In the genomic region with DNA sequence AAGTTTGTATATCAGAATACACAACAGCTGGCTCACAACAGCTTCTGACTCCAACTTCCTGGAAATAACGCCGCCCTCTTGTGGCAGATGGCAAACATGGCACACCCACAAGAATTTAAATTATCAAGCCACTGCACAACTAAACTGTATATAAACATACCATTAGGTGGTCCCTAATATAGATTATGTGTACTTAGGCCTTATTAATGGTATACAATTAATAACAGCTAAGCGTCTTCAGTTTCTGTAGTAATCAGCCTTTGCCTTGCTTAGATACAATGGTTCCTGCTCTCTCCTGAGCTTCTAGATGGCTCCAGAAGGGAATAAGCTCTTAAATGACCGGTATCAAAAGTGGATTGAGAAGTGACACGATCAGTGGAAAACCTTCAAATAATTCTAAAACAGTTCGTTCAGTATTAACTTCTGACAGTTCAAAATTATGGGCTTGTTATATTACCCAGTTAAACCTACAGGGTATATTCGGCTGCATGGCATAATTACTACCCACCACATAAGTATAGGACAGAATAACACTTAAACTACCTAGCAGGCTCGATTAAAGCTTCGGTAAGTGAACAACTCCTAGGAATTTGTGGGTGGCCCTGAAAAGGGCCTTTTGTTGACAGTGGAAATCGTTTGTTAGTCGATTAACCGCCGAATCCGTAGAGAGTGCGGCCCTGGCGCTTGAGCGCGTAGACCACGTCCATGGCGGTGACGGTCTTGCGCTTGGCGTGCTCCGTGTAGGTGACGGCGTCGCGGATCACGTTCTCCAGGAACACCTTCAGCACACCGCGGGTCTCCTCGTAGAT, we compare ENCODE assay signal across 8 mouse cellular contexts. TPM values are rescaled to one million over a fixed set of nuclear protein-coding genes. Genes with fewer than 3 reads are reported as not detected.
DNase-seq lines count a peak whose midpoint lies in the region; ATAC-seq and TF ChIP-seq lines count a peak whose summit lies in the region.

No protein-coding gene starts in this region.

- TF ChIP-seq POLR2A in brain, embryonic 14.5 days (IDR thresholded peaks at IDR 0.05; ENCODE audit: borderline replicate concordance, extremely low read depth, insufficient read depth, insufficient read length, poor library complexity, severe bottlenecking): no peak
- no peak for TF ChIP-seq POLR2A in kidney, adult 2 months (IDR thresholded peaks at IDR 0.05; ENCODE audit: low read depth, low read length)

- no peaks in the 10 kb centered on the region for H3K36me3 ChIP-seq in kidney, adult 2 months (ENCODE audit: control insufficient read depth, insufficient read depth, low read length)
- no peaks in the 10 kb centered on the region for H3K36me3 ChIP-seq in neural tube, embryonic 12.5 days

- peak overlapping the region; percentile 86 for H3K27ac ChIP-seq in layer of hippocampus, adult 2 months
- peak overlapping the region; percentile 15; the same call in 1 of the 2 replicates for H3K27ac ChIP-seq in kidney, adult 2 months (ENCODE audit: insufficient read depth, low read depth, low read length)
- H3K27ac ChIP-seq in neural tube, embryonic 12.5 days: peak overlapping the region; percentile 70

- peak overlapping the region; percentile 77 for H3K4me2 ChIP-seq in neural tube, embryonic 12.5 days (replicated peaks)

- under 1% methylated on average over 30 of the region's 32 CpGs for WGBS in kidney, adult 2 months
- under 1% methylated on average over 24 of the region's 32 CpGs for WGBS in neural tube, embryonic 12.5 days

- H3K4me1 ChIP-seq in kidney, adult 2 months (ENCODE audit: control insufficient read depth, insufficient read depth, low read length): peaks cover 13% of the 10 kb centered on the region; the same call in 1 of the 2 replicates
- H3K4me1 ChIP-seq in neural tube, embryonic 12.5 days: peaks cover 6% of the 10 kb centered on the region; the same call in 1 of the 2 replicates

- TF ChIP-seq CTCF in layer of hippocampus, adult 2 months (conservative IDR thresholded peaks at IDR 0.05): peak; percentile 85
- peak; percentile 71 for TF ChIP-seq CTCF in brain, embryonic 14.5 days (IDR thresholded peaks at IDR 0.05; ENCODE audit: borderline replicate concordance, extremely low read depth, insufficient read depth, insufficient read length)
- TF ChIP-seq CTCF in kidney, adult 2 months (conservative IDR thresholded peaks at IDR 0.05; ENCODE audit: insufficient read depth, insufficient read length, low read depth, low read length): peak; percentile 73

- H3K9me3 ChIP-seq in neural tube, embryonic 12.5 days: no peaks in the 10 kb centered on the region

- H3K27me3 ChIP-seq in kidney, adult 2 months (replicated peaks; ENCODE audit: control insufficient read depth, insufficient read depth, low read length): no peaks in the 10 kb centered on the region
- no peaks in the 10 kb centered on the region for H3K27me3 ChIP-seq in neural tube, embryonic 12.5 days (replicated peaks)

- peak in 1 of 2 experiments; percentile 57 for DNase-seq in layer of hippocampus, adult 2 months (ENCODE audit: low spot score in 2 of 2)
- no peak for DNase-seq in layer of hippocampus, adult 8-10 months (ENCODE audit: low spot score in 2 of 2)
- DNase-seq in brain, embryonic 14.5 days (ENCODE audit: low read depth): peak; percentile 87
- DNase-seq in kidney, adult 2 months: peak; percentile 67
- peak; percentile 59 to 63 for DNase-seq in lung, adult 18-20 months
- peak; percentile 56 to 73 for DNase-seq in thymus, postnatal 36 days

- peak overlapping the region; percentile 63 for H3K4me3 ChIP-seq in layer of hippocampus, adult 2 months
- peak overlapping the region; percentile 51 for H3K4me3 ChIP-seq in kidney, adult 2 months (ENCODE audit: insufficient read depth, low read depth, low read length)
- H3K4me3 ChIP-seq in neural tube, embryonic 12.5 days: peak overlapping the region; percentile 41

- peak overlapping the region; percentile 54 for H3K9ac ChIP-seq in neural tube, embryonic 12.5 days

- ATAC-seq in granulocyte monocyte progenitor cell, adult 5-6 weeks (replicated peaks; ENCODE audit: poor library complexity, severe bottlenecking): peak; percentile 27
- peak; percentile 82 for ATAC-seq in neural tube, embryonic 12.5 days (ENCODE audit: low FRiP score, low read depth)

RNA-seq across cellular contexts. Expression of gene Hist1h4c, which starts 0.6 kb away (rescaled TPM):
- total RNA-seq in layer of hippocampus, adult 2 months (2021): 100 to 1,000 TPM; 108 to 115 TPM
- 10 to 100 TPM; 71.6 to 90.3 (median 85.0) TPM for total RNA-seq in layer of hippocampus, adult 8-10 months (2022)
- 4.6 and 11.6 TPM in 2 replicates for polyA plus RNA-seq in brain, embryonic 14.5 days (2012; rRNA removed)
- 14.3 and 82.6 TPM in 2 replicates for total RNA-seq in granulocyte monocyte progenitor cell, adult 5-6 weeks (2014; fragmentation: Nextera tagmentation)
- 308 and 366 TPM in 2 replicates for total RNA-seq in granulocyte monocyte progenitor cell, adult 5-6 weeks (2017)
- polyA plus RNA-seq in kidney, adult 2 months (2012; rRNA removed): 9.4 and 10.3 TPM in 2 replicates
- polyA plus RNA-seq in neural tube, embryonic 12.5 days (2016; fragmentation: Nextera tagmentation; extraction: Ambion mirVana): 5.1 and 7.8 TPM in 2 replicates

RNA-seq across cellular contexts. Expression of gene Hist1h1t, which starts 2.1 kb away (rescaled TPM):
- total RNA-seq in layer of hippocampus, adult 2 months (2021): not detected
- under 1 TPM in 1 of 4 experiments, not detected in 3; 0.50 TPM for total RNA-seq in layer of hippocampus, adult 8-10 months (2022)
- polyA plus RNA-seq in brain, embryonic 14.5 days (2012; rRNA removed): 0.08 TPM in 1 of 2 replicates, not detected in the other
- not detected in 2 replicates for total RNA-seq in granulocyte monocyte progenitor cell, adult 5-6 weeks (2014; fragmentation: Nextera tagmentation)
- total RNA-seq in granulocyte monocyte progenitor cell, adult 5-6 weeks (2017): 1.0 TPM in 1 of 2 replicates, not detected in the other
- polyA plus RNA-seq in kidney, adult 2 months (2012; rRNA removed): not detected in 2 replicates
- 0.23 TPM in 1 of 2 replicates, not detected in the other for polyA plus RNA-seq in neural tube, embryonic 12.5 days (2016; fragmentation: Nextera tagmentation; extraction: Ambion mirVana)

RNA-seq across cellular contexts. Expression of gene Hfe, which starts 13.0 kb away (rescaled TPM):
- total RNA-seq in layer of hippocampus, adult 2 months (2021): 1 to 10 TPM; 3.2 to 3.6 TPM
- total RNA-seq in layer of hippocampus, adult 8-10 months (2022): 1 to 10 TPM; 3.9 to 9.4 (median 7.0) TPM
- polyA plus RNA-seq in brain, embryonic 14.5 days (2012; rRNA removed): 1.7 and 2.3 TPM in 2 replicates
- total RNA-seq in granulocyte monocyte progenitor cell, adult 5-6 weeks (2014; fragmentation: Nextera tagmentation): 7.9 and 19.9 TPM in 2 replicates
- 7.6 and 9.7 TPM in 2 replicates for total RNA-seq in granulocyte monocyte progenitor cell, adult 5-6 weeks (2017)
- 21.2 and 21.4 TPM in 2 replicates for polyA plus RNA-seq in kidney, adult 2 months (2012; rRNA removed)
- 3.9 TPM in 2 replicates for polyA plus RNA-seq in neural tube, embryonic 12.5 days (2016; fragmentation: Nextera tagmentation; extraction: Ambion mirVana)

RNA-seq across cellular contexts. Expression of gene Hist1h2bc, which starts 13.7 kb away (rescaled TPM):
- 10 to 100 TPM; 45.1 to 50.2 TPM for total RNA-seq in layer of hippocampus, adult 2 months (2021)
- total RNA-seq in layer of hippocampus, adult 8-10 months (2022): 10 to 100 TPM; 33.4 to 55.2 (median 44.8) TPM
- polyA plus RNA-seq in brain, embryonic 14.5 days (2012; rRNA removed): 32.0 and 48.5 TPM in 2 replicates
- total RNA-seq in granulocyte monocyte progenitor cell, adult 5-6 weeks (2014; fragmentation: Nextera tagmentation): 57.7 and 70.7 TPM in 2 replicates
- total RNA-seq in granulocyte monocyte progenitor cell, adult 5-6 weeks (2017): 274 and 374 TPM in 2 replicates
- polyA plus RNA-seq in kidney, adult 2 months (2012; rRNA removed): 473 and 571 TPM in 2 replicates
- 28.0 and 29.4 TPM in 2 replicates for polyA plus RNA-seq in neural tube, embryonic 12.5 days (2016; fragmentation: Nextera tagmentation; extraction: Ambion mirVana)

RNA-seq across cellular contexts. Expression of gene Hist1h2ac, which starts 13.9 kb away (rescaled TPM):
- total RNA-seq in layer of hippocampus, adult 2 months (2021): 1 to 10 TPM; 2.9 to 4.0 TPM
- 1 to 10 TPM; 1.4 to 3.1 (median 2.7) TPM for total RNA-seq in layer of hippocampus, adult 8-10 months (2022)
- polyA plus RNA-seq in brain, embryonic 14.5 days (2012; rRNA removed): 1.7 and 1.8 TPM in 2 replicates
- total RNA-seq in granulocyte monocyte progenitor cell, adult 5-6 weeks (2014; fragmentation: Nextera tagmentation): 2.4 and 4.1 TPM in 2 replicates
- total RNA-seq in granulocyte monocyte progenitor cell, adult 5-6 weeks (2017): 173 TPM in 2 replicates
- 0.43 and 0.44 TPM in 2 replicates for polyA plus RNA-seq in kidney, adult 2 months (2012; rRNA removed)
- 0.66 and 0.74 TPM in 2 replicates for polyA plus RNA-seq in neural tube, embryonic 12.5 days (2016; fragmentation: Nextera tagmentation; extraction: Ambion mirVana)

Comparison
In these comparisons a context has a peak if more than half of its experiments do, and no peak if none do; other contexts are left out.
1. DNase-seq: peak in brain, embryonic 14.5 days (single experiment), kidney, adult 2 months (single experiment), lung, adult 18-20 months (2 of 2) and thymus, postnatal 36 days (2 of 2); none in layer of hippocampus, adult 8-10 months (0 of 2).
2. H3K27ac ChIP-seq: peak in every context shown above with its lines; median percentile 86 in layer of hippocampus, adult 2 months; 70 in neural tube, embryonic 12.5 days; 15 in kidney, adult 2 months.
3. Peak in every context shown above with its lines, with median percentiles within 50 percentile points of each other: H3K4me3 ChIP-seq and CTCF ChIP-seq.